Mouse (Mus musculus) urinary bladder, postnatal 4 days (tissue): ENCODE measurements around the gene Efcab9.
"Not testable (repeated sequence)": the region's sequence is repeated elsewhere in the genome, so short reads cannot be mapped to it uniquely, and the experiment has no call there.

Source experiments
- DNase-seq, 2 experiments: peaks; one replicate each; pipeline ENCODE4 v3.0.0; 2021 to 2022; ENCODE audit warnings: low spot score in 2 of 2

The Efcab9 gene

GRCm38 (mm10) chr11:32538435-32538834 is 6.6 kb upstream of the Efcab9 start:
- no peak for DNase-seq

GRCm38 (mm10) chr11:32536954-32537353 is 5.1 kb upstream of the Efcab9 start:
- no peak for DNase-seq

GRCm38 (mm10) chr11:32535646-32536045 is 3.8 kb upstream of the Efcab9 start:
- DNase-seq: no peak

GRCm38 (mm10) chr11:32534453-32535075 is 2.7 kb upstream of the Efcab9 start:
- no peak for DNase-seq

GRCm38 (mm10) chr11:32533482-32534261 is 1.8 kb upstream of the Efcab9 start:
- DNase-seq: no peak

GRCm38 (mm10) chr11:32532765-32533481 is 1.0 kb upstream of the Efcab9 start, which contains the start of gene Stk10:
Gene Stk10, plus strand, starts transcription at chr11:32533305.
- DNase-seq: peak; percentile 85 to 89

GRCm38 (mm10) chr11:32530151-32530550 is 1.7 kb downstream of the Efcab9 start:
- no peak for DNase-seq

- DNase-seq: no peak
Observed at GRCm38 (mm10) chr11:32527006-32527405, 4.9 kb downstream of the Efcab9 start.

- no peak for DNase-seq
Observed at GRCm38 (mm10) chr11:32524122-32524920, 7.6 kb downstream of the Efcab9 start.

GRCm38 (mm10) chr11:32521246-32521645 is 10.6 kb downstream of the Efcab9 start:
- DNase-seq: no peak

- DNase-seq: no peak
Observed at GRCm38 (mm10) chr11:32519354-32519753, 12.5 kb downstream of the Efcab9 start.

GRCm38 (mm10) chr11:32518770-32519169 is 13.1 kb downstream of the Efcab9 start:
- DNase-seq: no peak

GRCm38 (mm10) chr11:32516916-32517712 is 14.8 kb downstream of the Efcab9 start:
- DNase-seq: no peak

GRCm38 (mm10) chr11:32516091-32516490 is 15.8 kb downstream of the Efcab9 start:
- no peak for DNase-seq

GRCm38 (mm10) chr11:32514853-32515252 is 17.0 kb downstream of the Efcab9 start:
- not testable (repeated sequence) for DNase-seq

- DNase-seq: no peak
Observed at GRCm38 (mm10) chr11:32510930-32511329, 21.0 kb downstream of the Efcab9 start.

- DNase-seq: no peak
Observed at GRCm38 (mm10) chr11:32505091-32505739, 26.7 kb downstream of the Efcab9 start.

GRCm38 (mm10) chr11:32503711-32504110 is 28.2 kb downstream of the Efcab9 start:
- no peak for DNase-seq

GRCm38 (mm10) chr11:32499931-32500330 is 31.9 kb downstream of the Efcab9 start:
- DNase-seq: no peak
